Mouse (Mus musculus) splenic B cell, adult 2 months (primary cell): ENCODE measurements around the gene Eno2.
"Not testable (repeated sequence)": the region's sequence is repeated elsewhere in the genome, so short reads cannot be mapped to it uniquely, and the experiment has no call there.

ENCODE experiments used
- DNase-seq: peaks from one replicate; pipeline ENCODE4 v3.0.0-alpha.2; 2011; ENCODE audit warnings: low read depth, low spot score
- H3K27me3 ChIP-seq: 2 replicates; pipeline ENCODE4 v1.6.1; 2012; ENCODE audit warnings: mild to moderate bottlenecking, low read length, moderate library complexity, mixed read lengths; ENCODE audit not compliant: control insufficient read depth, poor library complexity, insufficient read depth, severe bottlenecking
- H3K36me3 ChIP-seq: 2 replicates; pipeline ENCODE4 v1.6.1; 2012; ENCODE audit warnings: mild to moderate bottlenecking, low read length, moderate library complexity, mixed read lengths; ENCODE audit not compliant: control insufficient read depth, poor library complexity, insufficient read depth, severe bottlenecking

Gene Eno2

GRCm38 (mm10) chr6:124769101-124769765, at the start of gene Eno2:
Gene Eno2 (minus strand): TSS chr6:124769673.
- DNase-seq, result peak; percentile 65
- Histone ChIP-seq H3K27me3 (no peaks in the 10 kb centered on the region), H3K36me3 (no peaks in the 10 kb centered on the region)

- Histone ChIP-seq H3K27me3 (no peaks in the 10 kb centered on the region), H3K36me3 (no peaks in the 10 kb centered on the region; the same call in none of the 2 replicates)
- no peak for DNase-seq
Observed at GRCm38 (mm10) chr6:124817971-124818370, 48.5 kb upstream of the Eno2 start.

- H3K27me3 ChIP-seq, result no peaks in the 10 kb centered on the region
- no peak for DNase-seq
- H3K36me3 ChIP-seq, result no peaks in the 10 kb centered on the region; the same call in none of the 2 replicates
Observed at GRCm38 (mm10) chr6:124817563-124817962, 48.1 kb upstream of the Eno2 start.

GRCm38 (mm10) chr6:124817125-124817524, 47.7 kb upstream of the Eno2 start:
- DNase-seq, result no peak
- H3K36me3 ChIP-seq, result no peaks in the 10 kb centered on the region; the same call in none of the 2 replicates
- no peaks in the 10 kb centered on the region for H3K27me3 ChIP-seq

GRCm38 (mm10) chr6:124816611-124817010, 47.1 kb upstream of the Eno2 start:
- no peaks in the 10 kb centered on the region for H3K27me3 ChIP-seq
- no peak for DNase-seq
- no peaks in the 10 kb centered on the region; the same call in none of the 2 replicates for H3K36me3 ChIP-seq

GRCm38 (mm10) chr6:124814858-124815774, 45.6 kb upstream of the Eno2 start:
- Histone ChIP-seq H3K27me3 (no peaks in the 10 kb centered on the region), H3K36me3 (no peaks in the 10 kb centered on the region; the same call in 1 of the 2 replicates)
- DNase-seq, result no peak

- Histone ChIP-seq H3K27me3 (no peaks in the 10 kb centered on the region), H3K36me3 (no peaks in the 10 kb centered on the region; the same call in 1 of the 2 replicates)
- DNase-seq, result no peak
Observed at GRCm38 (mm10) chr6:124814448-124814847, 45.0 kb upstream of the Eno2 start.

GRCm38 (mm10) chr6:124813933-124814332, 44.5 kb upstream of the Eno2 start, which contains the start of gene Tpi1:
Gene Tpi1 (minus strand): TSS chr6:124814296.
- no peaks in the 10 kb centered on the region for H3K36me3 ChIP-seq
- H3K27me3 ChIP-seq, result no peaks in the 10 kb centered on the region
- peak; percentile 82 for DNase-seq

GRCm38 (mm10) chr6:124813496-124813895, 44.0 kb upstream of the Eno2 start:
- Histone ChIP-seq H3K36me3 (no peaks in the 10 kb centered on the region), H3K27me3 (no peaks in the 10 kb centered on the region)
- DNase-seq, result peak; percentile 56

- Histone ChIP-seq H3K27me3 (no peaks in the 10 kb centered on the region), H3K36me3 (no peaks in the 10 kb centered on the region)
- no peak for DNase-seq
Observed at GRCm38 (mm10) chr6:124812848-124813247, 43.4 kb upstream of the Eno2 start.

GRCm38 (mm10) chr6:124811701-124812560, 42.5 kb upstream of the Eno2 start:
- H3K27me3 ChIP-seq, result no peaks in the 10 kb centered on the region
- H3K36me3 ChIP-seq, result no peaks in the 10 kb centered on the region
- DNase-seq, result no peak

- DNase-seq, result no peak
- no peaks in the 10 kb centered on the region for H3K27me3 ChIP-seq
- H3K36me3 ChIP-seq, result no peaks in the 10 kb centered on the region
Observed at GRCm38 (mm10) chr6:124811403-124811665, 41.9 kb upstream of the Eno2 start.

GRCm38 (mm10) chr6:124810566-124811402, 41.3 kb upstream of the Eno2 start:
- not testable (repeated sequence) for DNase-seq, H3K36me3 ChIP-seq, H3K27me3 ChIP-seq
